Mouse (Mus musculus) heart, postnatal 14 days (tissue): ENCODE data around the gene Ktn1. TPM values are rescaled to one million over a fixed set of nuclear protein-coding genes. Genes with fewer than 3 reads are reported as not detected.

Source experiments
- DNase-seq, 2 experiments: peaks; one replicate each; pipeline ENCODE4 v3.0.0; 2021 to 2022
- intact Hi-C: fragments of 180-260 bp; cut with DNase I; formaldehyde crosslinking; loops from one replicate; pipeline ENCODE4 v1.15.1; 2025
- total RNA-seq, 2 experiments: library from RNA; stranded (reverse); gene quantifications; 2 replicates each; pipeline ENCODE4 v1.2.3; 2021

The Ktn1 gene
- total RNA-seq, 2 experiments from 2014 or later, result 152 to 172 TPM

DNA sequence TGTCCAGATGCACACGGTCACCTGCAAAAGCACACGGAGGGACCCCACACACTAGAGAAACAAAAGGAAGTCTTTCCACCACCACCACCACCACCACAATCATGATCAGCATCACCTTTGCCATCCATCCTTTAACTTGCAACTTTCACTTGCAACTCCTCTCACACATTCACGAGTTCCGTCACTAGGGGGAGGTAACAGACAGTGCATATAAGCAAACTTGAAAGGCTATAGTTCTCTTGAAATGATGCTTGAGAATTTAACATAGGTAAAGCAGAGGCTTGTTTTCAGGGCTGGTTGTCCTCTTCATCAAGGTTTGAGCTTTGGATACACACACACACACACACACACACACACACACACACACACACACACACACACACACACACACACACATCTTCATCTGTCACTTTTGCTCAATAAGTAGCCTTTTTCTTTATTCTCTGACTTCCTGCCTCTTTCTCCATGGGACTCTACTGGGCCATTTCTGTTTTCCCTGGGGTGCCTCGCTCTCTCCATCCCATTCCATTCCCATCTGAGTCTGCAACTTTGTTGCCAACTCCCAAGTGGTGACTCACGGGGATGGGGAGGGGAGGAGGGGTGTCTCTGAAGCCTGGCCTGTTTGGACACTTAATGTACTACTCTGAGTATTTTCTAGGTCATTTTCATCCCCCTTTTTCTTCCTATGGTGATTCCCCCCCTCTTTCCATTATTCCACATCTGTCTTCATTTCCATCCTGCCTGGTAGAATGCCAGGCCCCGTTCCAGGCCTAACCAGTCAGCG lies 103.4 kb downstream of the Ktn1 start:
- peak; percentile 54 to 73 for DNase-seq
- intact Hi-C loops, result loop anchor here (1.0 to 10.0 kb wide), 4 partner anchors 371 to 616 kb away; partner anchors contain the start of gene Peli2

DNA sequence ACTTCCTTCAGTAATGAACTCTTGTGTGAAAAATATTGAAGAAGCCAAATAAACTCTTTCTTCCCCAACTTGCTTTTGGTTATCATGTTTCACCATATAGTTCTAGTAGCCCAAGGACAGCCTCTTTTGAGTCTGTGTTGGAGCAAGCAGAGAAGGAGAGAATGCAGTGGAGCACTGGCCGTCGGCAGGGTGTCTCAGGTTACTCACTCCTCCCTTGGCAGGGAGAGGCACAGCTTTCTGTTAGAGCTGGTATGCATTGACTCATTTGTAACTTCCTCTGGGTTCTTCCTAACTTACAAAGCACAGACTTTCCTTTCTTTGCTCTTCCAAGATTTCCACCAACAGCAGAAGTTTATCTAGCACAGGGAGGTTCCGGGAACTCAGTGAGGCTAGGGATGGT lies 105.3 kb downstream of the Ktn1 start:
- intact Hi-C loops, result loop anchor here (5.0 to 10.0 kb wide), 2 partner anchors 369 to 421 kb away; partner anchors contain the start of gene Peli2

DNA sequence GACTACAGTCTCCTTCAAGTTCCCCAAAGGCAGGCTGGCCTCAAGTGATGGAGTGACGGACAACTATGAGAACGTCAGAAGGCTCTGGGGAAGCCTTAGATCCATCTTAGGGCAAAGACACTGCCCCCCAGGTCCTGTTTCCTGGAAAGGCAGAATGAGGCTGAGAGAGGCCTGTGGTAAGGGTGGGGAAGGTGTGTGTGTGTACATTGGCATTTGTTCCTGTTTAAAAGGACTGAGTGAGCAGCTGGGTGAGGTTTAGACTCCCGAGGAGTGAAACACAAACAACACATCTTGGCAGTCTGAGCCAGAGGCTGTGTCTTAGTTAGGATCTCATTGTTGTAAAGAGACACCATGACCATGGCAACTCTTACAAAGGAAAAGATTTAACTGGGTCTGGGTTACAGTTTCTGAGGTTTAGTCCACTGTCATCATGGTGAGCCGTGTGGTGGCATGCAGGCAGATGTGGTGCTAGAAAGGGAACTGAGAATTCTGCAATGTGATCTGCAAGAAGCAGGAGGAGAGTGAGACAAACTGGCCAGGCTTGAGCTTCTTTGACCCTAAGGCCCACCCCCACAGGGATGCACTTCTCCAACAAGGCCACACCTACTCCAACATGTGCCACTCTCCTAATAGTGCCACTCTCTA lies 106.1 kb downstream of the Ktn1 start:
- intact Hi-C loops, result loop anchor here (5.0 to 10.0 kb wide), 2 partner anchors 368 to 420 kb away; partner anchors contain the start of gene Peli2
- no peak for DNase-seq

More for the DNA sequence above, 105.3 kb downstream of the Ktn1 start:
- no peak for DNase-seq

DNA sequence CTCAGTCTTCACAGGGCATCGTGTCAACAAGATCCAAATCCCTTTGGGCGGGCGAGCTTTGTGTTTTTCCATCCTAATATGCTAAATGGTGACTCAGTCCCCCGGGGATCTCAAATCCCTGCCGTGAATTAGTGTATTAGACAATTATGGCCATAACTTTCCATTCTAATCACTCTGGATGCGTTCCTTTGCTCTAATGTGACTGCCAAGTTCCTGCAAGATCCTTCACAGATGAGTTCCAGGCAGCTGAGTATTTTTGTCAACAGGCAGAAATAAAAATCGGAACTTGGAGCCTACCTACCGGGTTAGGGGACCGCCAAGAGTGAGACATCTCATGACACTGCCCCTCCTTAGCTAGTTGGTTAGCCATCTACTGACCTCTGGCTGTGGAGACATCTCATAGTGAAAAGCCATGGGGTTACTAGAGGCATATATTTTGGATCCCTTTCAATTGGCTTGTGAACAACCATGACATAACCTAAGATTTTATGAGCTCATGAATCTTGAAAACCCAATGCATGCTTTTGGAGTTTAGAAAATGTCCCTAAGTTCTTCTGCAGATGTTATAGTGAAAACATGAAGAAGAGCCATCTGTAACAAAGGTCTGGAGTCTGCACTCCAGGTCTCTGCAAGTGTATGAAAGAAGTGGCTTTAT lies 108.3 kb downstream of the Ktn1 start:
- DNase-seq, result peak; percentile 24 to 34
- intact Hi-C loops, result loop anchor here (10.0 kb wide), 1 partner anchor 418 kb away; no protein-coding TSS in a partner anchor

DNA sequence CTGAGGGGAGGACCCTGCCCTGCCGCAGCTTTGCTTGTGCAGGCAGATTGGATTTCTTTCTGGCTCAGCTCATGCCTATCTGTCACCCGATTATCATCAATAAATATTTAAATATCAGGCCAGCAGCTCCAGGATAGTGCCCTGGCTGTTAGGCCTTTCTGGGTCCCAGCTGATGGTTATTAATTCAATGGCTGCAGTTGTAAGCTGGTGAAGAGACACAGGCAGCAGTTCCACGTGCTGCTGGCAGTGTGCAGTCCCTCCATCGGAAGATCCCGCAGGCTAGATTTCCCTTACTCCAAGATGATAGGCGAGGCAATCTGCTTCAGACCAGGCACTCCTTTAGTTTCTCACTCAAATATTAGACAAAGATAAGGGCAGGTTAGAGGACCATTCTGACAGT lies 116.9 kb downstream of the Ktn1 start:
- DNase-seq, result no peak
- intact Hi-C loops, result no loop called here

DNA sequence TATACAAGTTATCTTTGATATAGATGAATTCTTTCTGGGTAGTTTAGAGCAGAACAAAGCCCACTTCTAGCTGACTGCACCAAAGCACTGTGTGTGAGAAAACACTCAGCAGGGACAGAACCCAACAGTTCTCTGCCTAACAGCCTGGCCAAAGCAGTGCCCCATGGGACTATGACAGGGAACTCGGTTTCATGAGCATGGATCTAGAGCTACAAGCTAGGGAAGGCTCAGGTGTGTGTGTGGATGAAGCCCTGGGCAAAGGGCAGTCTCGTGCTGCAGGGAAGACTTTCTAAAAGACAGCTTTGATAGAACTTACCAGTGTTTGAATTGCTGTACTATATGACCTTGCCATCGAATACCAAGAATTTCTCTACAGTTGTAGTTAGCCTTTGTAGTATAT lies 117.5 kb downstream of the Ktn1 start:
- no peak for DNase-seq
- intact Hi-C loops, result no loop called here

DNA sequence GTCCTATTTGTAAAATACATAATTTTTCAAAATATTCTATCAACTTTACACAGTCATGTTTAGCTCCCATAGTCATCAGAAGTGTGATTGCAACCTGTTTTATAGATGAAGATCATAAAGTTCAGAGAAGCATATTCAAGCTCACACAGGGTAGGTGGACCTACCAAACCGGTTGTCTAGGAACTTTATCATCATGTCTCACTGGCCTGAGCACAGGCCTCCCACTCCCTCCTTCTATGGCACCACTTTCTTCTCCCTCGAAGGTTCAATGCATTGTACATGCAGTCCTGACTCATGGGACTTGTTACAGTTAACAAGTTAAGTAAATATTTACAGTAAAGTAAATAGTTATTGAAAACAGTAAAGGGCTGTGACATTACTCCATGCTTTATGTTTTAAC lies 118.1 kb downstream of the Ktn1 start:
- intact Hi-C loops, result no loop called here
- no peak for DNase-seq

DNA sequence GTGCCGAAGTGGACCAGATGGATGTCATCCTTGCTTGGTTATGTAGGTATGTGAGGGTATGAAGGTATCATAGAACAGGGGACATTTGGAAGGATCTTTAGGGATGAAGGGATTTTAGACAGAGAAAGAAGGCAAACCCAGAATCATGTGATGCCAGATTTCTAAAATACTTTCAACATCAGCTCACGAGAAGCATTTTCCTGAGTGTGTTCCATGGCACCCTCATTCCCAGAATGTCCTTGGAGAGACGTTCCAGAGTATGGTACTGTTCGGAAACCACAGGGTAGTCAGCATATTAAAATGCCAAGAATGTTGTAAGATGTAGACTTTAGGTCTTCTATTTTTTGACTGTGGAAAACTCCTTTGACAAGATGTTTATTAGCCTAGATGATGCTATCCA lies 123.2 kb downstream of the Ktn1 start:
- intact Hi-C loops, result no loop called here
- DNase-seq, result no peak

DNA sequence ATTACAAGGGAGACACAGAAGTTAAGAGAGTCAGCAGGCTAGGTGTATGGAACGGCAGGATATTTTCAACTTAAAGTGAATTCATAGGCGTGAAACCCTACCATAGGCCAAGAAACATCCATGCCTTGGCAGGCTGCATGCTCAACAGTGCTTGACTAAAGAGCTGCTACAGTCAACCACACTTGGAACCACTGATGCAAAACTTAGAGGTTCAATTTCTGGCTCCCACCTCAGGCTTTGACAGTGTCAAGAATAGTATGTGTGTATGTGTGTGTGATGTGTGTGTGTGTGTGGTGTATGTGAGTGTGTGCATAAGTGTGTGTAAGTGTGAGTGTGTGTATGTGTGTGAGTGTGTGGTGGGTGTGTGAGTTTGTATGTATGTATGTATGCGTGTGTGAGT lies 127.3 kb downstream of the Ktn1 start:
- intact Hi-C loops, result no loop called here
- DNase-seq, result no peak

DNA sequence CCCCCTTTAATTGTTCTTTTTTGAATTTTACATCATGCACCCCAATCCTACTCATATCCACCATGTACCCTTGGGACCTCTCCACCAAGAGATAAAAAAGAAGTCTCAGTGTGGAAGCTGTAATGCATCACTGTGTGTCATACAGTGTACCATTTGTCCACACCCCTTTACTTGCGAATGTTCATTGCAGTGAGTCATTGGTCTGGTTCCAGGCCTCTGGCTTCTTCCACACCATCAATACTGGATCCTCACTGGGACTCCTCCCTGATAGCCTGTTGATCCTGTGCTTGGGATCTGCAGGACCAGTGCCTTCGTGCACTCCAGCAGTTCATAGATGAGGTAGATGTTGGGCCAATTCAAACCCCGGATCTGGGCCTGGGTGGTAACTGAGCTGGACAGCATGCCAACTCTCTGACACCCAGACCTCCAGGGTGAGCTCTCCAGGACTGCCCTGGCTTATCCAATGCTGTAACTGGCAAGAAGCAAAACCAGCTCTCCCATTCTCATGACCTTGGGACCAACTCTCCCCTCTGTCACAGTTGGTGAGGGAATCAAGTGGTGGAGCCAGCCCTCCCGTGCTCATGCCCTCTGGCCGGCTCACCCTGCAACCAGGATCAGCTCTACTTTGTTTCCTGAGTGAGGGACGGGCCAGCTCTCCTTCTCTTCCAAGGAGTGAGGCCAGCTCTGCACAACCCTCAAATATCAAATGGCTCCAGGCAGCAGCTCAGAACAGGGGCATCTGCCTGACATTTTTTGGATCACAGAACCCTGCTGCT lies 128.2 kb downstream of the Ktn1 start:
- intact Hi-C loops, result no loop called here
- no peak for DNase-seq

DNA sequence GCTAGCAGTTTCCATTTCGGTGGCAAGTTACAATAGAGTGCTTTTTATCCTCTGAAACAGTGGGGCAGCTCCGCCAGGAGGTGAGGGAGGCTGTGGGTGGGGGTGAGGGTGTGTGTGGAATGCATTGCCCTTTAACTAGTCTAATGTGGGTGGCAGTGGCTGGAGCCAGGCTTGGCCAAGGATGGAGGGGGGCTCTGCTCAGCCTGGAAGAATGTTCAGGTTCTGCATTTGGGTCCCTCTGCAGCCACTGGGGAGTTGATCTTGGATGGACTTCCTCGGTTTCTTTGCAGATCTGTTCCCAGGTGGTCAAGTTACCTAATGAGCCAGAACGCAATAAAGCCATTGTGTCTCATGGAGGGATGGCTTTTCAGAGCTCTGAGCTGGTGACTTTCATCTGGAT lies 137.9 kb downstream of the Ktn1 start:
- no peak for DNase-seq
- intact Hi-C loops, result no loop called here

Other genes with a start within 250 kb of the Ktn1 start
- 1 to 10 TPM; 2.4 to 6.8 TPM for gene Dlgap5, start 230.0 kb upstream of the Ktn1 start, total RNA-seq
- 10 to 100 TPM; 15.1 to 16.2 TPM for gene Fbxo34, start 198.0 kb upstream of the Ktn1 start, total RNA-seq
- gene Atg14, start 77.8 kb upstream of the Ktn1 start, total RNA-seq, result 1 to 10 TPM; 8.1 to 9.8 TPM